Mouse (Mus musculus) ES-Bruce4 (cell line): Measurements from ENCODE around the gene Galnt18.

ENCODE experiments used
- CTCF ChIP-seq: IDR thresholded peaks from one replicate; pipeline ENCODE4 v1.8.1; 2011; ENCODE audit warnings: low read depth, low read length
- EP300 ChIP-seq: IDR thresholded peaks from 2 replicates; pipeline ENCODE4 v1.6.1; 2011; ENCODE audit warnings: low read depth, low read length; ENCODE audit not compliant: insufficient read depth
- POLR2A ChIP-seq: IDR thresholded peaks from one replicate; pipeline ENCODE4 v1.8.1; 2011; ENCODE audit warnings: low read length; ENCODE audit not compliant: insufficient read depth

DNA sequence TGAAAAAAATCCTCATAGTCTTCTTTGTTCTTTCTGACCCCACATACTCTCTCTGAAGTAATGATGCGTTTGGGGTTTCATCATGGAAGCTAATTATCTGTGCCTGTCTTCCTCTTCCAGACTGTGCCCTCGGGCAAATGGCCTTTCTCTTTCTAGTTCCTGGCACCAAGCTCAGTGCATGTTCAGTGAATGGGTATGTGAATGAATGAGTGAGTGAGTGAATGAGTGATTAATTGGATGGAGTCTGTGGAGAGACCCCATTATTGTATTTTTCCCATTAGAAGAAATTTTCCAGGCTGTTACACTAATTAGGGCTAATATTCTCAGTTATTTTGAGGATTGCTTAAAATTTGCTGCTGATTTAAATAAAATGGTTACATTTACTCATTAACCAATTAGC lies 279.2 kb downstream of the Galnt18 start:
- TF ChIP-seq CTCF = no peak
- no peak for TF ChIP-seq POLR2A
- no peak for TF ChIP-seq EP300
